Mouse (Mus musculus) ES-Bruce4 (cell line): ENCODE results near the gene Cemip. TPM values are rescaled to one million over a fixed set of nuclear protein-coding genes. Genes with fewer than 3 reads are reported as not detected.

ENCODE experiments used
- H3K27ac ChIP-seq: 2 replicates; pipeline ENCODE4 v1.5.1; 2012; ENCODE audit warnings: low read length, inconsistent platforms; ENCODE audit not compliant: insufficient read depth
- H3K27me3 ChIP-seq: 2 replicates; pipeline ENCODE4 v1.6.1; 2012; ENCODE audit warnings: mild to moderate bottlenecking, low read length, inconsistent platforms; ENCODE audit not compliant: control insufficient read depth, poor library complexity, insufficient read depth, severe bottlenecking
- H3K36me3 ChIP-seq: 2 replicates; pipeline ENCODE4 v1.6.1; 2012; ENCODE audit warnings: inconsistent platforms, mild to moderate bottlenecking, low read length, moderate library complexity; ENCODE audit not compliant: control insufficient read depth, poor library complexity, insufficient read depth, severe bottlenecking
- H3K4me1 ChIP-seq: one replicate; pipeline ENCODE4 v1.8.1; 2011; ENCODE audit warnings: low read length; ENCODE audit not compliant: control insufficient read depth, insufficient read depth
- H3K4me3 ChIP-seq: 2 replicates; pipeline ENCODE4 v1.5.1; 2011; ENCODE audit warnings: low read depth, mild to moderate bottlenecking, low read length
- H3K9ac ChIP-seq: 2 replicates; pipeline ENCODE4 v1.6.1; 2012; ENCODE audit warnings: low read depth, mild to moderate bottlenecking, inconsistent platforms; ENCODE audit not compliant: poor library complexity, severe bottlenecking
- H3K9me3 ChIP-seq: replicated peaks from 2 replicates; pipeline ENCODE4 v1.6.1; 2012; ENCODE audit warnings: mild to moderate bottlenecking, low read length, inconsistent platforms; ENCODE audit not compliant: control insufficient read depth, poor library complexity, insufficient read depth, severe bottlenecking
- CTCF ChIP-seq: IDR thresholded peaks from one replicate; pipeline ENCODE4 v1.8.1; 2011; ENCODE audit warnings: low read depth, low read length
- EP300 ChIP-seq: IDR thresholded peaks from 2 replicates; pipeline ENCODE4 v1.6.1; 2011; ENCODE audit warnings: low read depth, low read length; ENCODE audit not compliant: insufficient read depth
- POLR2A ChIP-seq: IDR thresholded peaks from one replicate; pipeline ENCODE4 v1.8.1; 2011; ENCODE audit warnings: low read length; ENCODE audit not compliant: insufficient read depth
- polyA plus RNA-seq: library from polyadenylated mRNA; stranded (reverse); fragments of >200 nt; gene quantifications from 2 replicates; pipeline ENCODE4 v1.2.4, GENCODE M21; 2011; ENCODE audit warnings: low read depth; ENCODE audit not compliant: missing spikeins, insufficient read depth, insufficient read length

Cemip gene
- polyA plus RNA-seq, 1 experiment: 0.72 TPM

DNA sequence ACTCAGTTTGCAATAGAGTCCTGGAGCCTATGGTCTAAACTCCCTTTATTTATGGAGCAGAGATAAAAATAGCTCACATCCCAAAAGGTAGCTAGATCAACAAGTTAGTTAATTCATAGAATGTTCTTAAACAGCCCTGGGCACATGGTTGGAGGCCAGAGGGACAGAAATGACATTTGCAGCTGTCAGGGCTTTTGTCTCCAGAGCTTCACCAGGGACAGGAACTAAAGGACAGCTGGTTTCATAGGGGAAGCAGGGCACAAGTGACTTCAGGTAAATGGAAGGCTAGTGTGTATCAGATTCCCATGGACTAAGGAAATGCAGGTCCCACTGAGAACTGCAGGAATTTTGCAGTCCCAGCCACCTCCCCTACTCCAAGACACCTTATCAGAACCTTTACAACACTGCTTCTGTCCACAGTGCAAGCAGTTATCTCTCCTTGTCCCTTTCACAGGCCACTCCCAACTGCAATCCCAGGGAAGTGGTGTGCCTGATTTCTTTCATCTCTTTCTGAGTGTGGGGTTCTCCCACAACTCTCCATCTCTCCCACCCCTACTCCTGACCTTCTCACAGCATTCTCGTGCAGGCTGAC lies 107.3 kb downstream of the Cemip start:
- H3K4me1 ChIP-seq: no peaks in the 10 kb centered on the region
- no peaks in the 10 kb centered on the region for H3K36me3 ChIP-seq
- no peak overlapping the region for H3K9ac ChIP-seq
- H3K27me3 ChIP-seq: no peaks in the 10 kb centered on the region
- H3K27ac ChIP-seq: no peak overlapping the region
- TF ChIP-seq CTCF: no peak
- no peak for TF ChIP-seq POLR2A
- TF ChIP-seq EP300: no peak
- H3K9me3 ChIP-seq: no peaks in the 10 kb centered on the region
- no peak overlapping the region for H3K4me3 ChIP-seq

DNA sequence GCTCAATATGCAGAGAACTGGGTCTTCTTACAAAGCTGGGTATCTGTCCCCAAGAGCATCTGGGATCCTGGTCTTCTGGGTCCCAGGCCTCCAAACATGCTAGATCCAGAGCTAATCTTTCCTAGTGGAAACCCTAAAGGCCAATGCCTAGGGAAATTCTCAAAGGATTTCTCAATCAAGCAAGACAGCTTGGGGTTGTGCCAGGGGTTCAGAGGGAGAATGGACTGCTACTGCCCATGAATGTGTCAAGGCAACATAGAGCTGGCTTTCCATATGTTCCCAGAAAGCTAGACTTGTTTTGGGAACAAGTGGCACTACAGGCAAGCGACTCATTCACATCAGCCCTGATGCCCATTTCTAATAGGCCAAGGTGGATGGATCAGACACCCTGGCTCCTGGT lies 107.9 kb downstream of the Cemip start:
- TF ChIP-seq POLR2A: no peak
- TF ChIP-seq EP300: no peak
- no peak for TF ChIP-seq CTCF
- Histone ChIP-seq H3K4me1 (no peaks in the 10 kb centered on the region), H3K36me3 (no peaks in the 10 kb centered on the region), H3K27me3 (no peaks in the 10 kb centered on the region), H3K9ac (no peak overlapping the region), H3K9me3 (no peaks in the 10 kb centered on the region), H3K4me3 (no peak overlapping the region), H3K27ac (no peak overlapping the region)

DNA sequence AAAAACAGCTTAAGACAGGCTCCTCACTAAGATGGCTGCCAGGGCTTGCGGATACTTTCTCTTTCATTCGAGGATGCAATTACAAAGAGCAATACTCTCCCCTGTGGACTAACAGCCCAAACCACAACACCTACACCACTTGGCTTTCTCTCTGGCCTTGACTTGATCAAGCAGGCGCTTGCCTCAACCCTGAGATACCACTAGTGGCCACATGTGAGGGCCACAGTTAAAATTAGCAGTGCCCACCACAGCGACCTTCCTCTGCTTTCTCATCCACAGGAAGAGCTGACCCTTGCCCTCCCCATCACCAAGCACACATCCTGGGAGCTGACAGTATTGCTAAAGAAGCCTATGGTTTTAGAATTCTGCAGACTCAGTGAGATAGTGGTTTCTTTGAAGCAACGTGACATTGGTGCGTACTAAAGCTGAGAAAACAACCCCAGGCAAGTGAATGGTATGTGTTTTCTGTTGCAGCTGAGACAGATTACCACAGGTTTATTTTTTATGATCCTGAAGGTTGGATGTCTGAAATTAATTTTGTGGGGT lies 109.8 kb downstream of the Cemip start:
- no peak for TF ChIP-seq POLR2A
- no peak for TF ChIP-seq CTCF
- TF ChIP-seq EP300: no peak
- Histone ChIP-seq H3K27ac (no peak overlapping the region), H3K27me3 (no peaks in the 10 kb centered on the region), H3K9me3 (no peaks in the 10 kb centered on the region), H3K4me3 (no peak overlapping the region), H3K36me3 (no peaks in the 10 kb centered on the region), H3K9ac (no peak overlapping the region), H3K4me1 (no peaks in the 10 kb centered on the region)

DNA sequence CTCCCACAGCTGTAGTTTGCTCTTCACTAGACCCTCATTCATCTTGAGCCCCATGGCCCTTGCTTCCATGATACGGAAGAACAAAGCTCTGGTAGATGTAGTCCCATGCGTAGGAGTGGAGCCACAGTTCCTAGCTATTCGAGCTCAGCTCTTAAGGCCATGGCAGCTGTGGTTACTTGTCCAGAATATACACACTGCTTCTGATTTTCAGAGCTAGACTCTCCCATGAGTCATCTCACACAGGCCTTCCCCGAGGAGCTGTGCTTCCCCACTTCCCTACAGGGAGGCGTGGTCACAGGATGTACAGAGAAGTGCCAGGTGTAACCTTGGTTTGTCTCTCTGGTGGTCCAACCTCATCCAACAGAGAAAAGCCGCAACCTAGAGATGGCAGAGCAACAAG lies 111.0 kb downstream of the Cemip start:
- H3K27me3 ChIP-seq: no peaks in the 10 kb centered on the region
- H3K36me3 ChIP-seq: no peaks in the 10 kb centered on the region
- TF ChIP-seq POLR2A: no peak
- TF ChIP-seq CTCF: no peak
- no peak for TF ChIP-seq EP300
- no peaks in the 10 kb centered on the region for H3K9me3 ChIP-seq
- no peak overlapping the region for H3K27ac ChIP-seq
- H3K4me3 ChIP-seq: no peak overlapping the region
- no peak overlapping the region for H3K9ac ChIP-seq
- no peaks in the 10 kb centered on the region for H3K4me1 ChIP-seq

DNA sequence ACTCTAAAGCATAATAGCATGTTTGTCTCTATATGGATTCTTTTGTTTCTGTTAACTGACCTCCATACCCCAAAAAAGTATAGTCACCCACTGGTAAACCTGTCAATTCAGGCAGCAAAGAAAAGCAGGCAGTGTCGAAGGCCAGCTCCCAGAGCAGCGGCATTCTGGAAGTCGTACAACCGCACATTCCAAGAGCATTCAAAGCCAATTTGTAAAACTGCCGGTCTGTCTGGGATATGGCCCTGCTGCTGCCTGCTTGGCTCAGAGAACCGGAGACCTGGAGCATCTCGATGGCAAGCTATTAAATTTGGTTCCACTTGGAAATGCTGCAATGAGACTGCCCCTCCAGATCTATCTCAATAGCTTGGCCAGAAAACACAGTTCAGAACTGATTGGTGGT lies 113.8 kb downstream of the Cemip start:
- H3K9ac ChIP-seq: no peak overlapping the region
- no peak overlapping the region for H3K27ac ChIP-seq
- TF ChIP-seq CTCF (no peak), POLR2A (no peak), EP300 (no peak)
- no peak overlapping the region for H3K4me3 ChIP-seq
- H3K27me3 ChIP-seq: no peaks in the 10 kb centered on the region
- H3K36me3 ChIP-seq: no peaks in the 10 kb centered on the region
- no peaks in the 10 kb centered on the region for H3K4me1 ChIP-seq
- H3K9me3 ChIP-seq: no peaks in the 10 kb centered on the region

DNA sequence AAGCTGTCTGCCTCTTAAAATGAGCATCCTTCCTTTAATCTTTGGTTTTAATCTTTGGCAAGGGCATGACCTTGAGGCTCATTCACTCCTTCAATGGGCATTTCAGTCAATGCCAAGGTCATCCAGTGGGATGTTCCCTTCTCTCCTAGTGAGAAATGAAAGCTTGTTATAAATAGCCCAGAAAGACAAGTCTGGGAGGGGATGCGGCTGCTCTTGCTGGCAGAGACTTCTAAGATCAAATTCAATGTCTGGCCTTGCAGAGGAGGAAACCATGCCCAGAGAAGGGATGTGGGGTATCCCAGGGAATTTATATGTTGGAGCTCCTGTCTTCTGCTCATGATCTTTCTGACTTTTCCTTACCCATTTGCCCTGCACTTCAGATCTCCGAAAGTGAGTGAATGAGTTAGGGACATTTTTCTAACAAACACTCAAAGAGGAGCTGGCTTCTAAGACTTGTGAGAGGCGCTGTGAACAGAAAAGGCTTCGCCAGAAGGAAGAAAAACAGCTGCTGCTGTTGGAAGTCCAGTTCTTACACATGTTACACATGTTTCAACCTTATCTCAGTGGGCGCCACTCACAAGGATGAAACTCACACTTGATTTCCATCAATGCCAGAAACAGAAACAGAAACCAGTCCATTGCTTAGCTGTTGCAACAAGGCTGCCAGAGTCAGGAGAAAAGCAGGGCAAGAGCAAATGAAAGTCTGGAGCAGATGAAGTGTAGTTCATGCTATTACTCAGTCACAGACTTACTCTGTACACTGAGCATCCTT lies 120.1 kb downstream of the Cemip start:
- H3K4me3 ChIP-seq: no peak overlapping the region
- H3K4me1 ChIP-seq: no peaks in the 10 kb centered on the region
- H3K9ac ChIP-seq: no peak overlapping the region
- H3K27me3 ChIP-seq: no peaks in the 10 kb centered on the region
- H3K36me3 ChIP-seq: no peaks in the 10 kb centered on the region
- TF ChIP-seq CTCF (no peak), EP300 (no peak), POLR2A (no peak)
- H3K9me3 ChIP-seq: no peaks in the 10 kb centered on the region
- no peak overlapping the region for H3K27ac ChIP-seq
